Mouse (Mus musculus) cerebellum, postnatal 25 days (tissue): ENCODE measurements around the gene Tpsb2.

Experiments used
- DNase-seq, 2 experiments: peaks; one replicate each; pipeline ENCODE4 v3.0.0; 2021; ENCODE audit warnings: mixed read lengths in 2 of 2

The Tpsb2 gene

DNA sequence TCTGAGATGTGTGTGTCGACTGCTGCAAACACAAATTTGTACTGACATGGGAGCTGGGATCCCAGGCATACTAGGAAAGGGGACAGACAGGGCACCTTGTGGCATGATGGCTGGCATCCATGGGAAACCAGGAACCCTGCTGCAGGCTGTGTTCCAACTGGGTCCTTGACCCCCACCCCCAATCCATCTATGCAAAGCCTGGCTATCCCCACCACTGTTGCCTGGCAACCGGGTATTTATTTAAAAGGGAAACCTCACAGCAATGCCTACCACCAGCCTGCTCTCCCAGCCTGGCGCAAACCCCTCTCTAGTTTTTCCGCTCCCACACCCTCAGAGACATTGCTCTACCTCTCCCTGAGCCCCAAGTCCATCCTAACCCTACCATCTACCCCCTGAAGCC lies 41.2 kb downstream of the Tpsb2 start:
- no peak for DNase-seq

DNA sequence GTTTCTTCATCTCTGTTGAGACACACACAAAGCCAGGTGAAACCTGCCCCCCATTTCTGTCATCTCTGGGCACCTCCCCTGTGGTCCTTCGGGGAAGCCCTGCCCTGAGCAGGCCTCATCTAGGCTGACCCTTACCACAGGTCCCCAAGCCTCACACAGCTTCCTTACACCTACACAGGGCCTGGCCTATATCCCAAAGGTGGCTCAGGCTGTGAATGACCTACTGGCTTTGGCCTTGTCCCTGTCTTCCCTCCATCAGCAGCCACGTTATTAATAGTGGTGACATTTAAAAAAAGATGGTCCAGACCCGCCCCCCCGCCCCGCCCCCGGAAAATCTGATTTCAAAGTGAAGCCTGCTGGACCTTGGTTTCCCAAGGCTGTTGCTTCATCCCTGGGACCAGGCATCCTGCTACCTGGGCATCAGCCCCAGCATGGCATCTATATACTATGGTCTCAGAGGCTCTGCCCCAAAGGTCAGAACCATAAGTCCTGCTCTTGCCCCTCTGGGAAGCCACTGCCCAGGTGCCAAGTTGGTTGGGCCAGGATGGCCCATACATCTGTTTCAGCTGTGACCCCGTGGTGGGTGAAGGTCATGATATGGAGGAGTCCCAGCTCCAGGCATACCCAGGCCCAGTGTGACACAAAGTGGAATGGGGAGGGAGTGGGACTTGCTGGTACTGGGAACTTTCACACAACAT lies 42.3 kb downstream of the Tpsb2 start:
- no peak for DNase-seq

DNA sequence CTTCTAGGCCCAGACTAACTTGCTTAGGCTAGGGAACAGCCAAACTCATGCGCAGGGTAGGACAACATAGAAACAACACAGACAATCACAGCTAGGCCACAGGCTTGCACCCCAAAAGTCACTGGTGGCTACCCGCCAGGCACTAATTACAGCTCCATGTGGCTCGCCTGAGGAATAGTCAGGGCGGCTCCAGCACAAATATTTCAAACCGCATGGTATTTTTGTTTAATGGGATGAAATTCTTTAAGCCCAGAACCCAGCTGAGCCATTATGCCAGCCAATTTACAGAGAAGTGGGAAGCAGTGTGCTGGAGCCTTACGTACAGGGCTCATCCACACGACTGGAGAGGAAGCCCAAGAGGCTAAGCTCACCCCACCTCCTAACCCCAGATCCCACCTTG lies 43.5 kb downstream of the Tpsb2 start:
- no peak for DNase-seq

DNA sequence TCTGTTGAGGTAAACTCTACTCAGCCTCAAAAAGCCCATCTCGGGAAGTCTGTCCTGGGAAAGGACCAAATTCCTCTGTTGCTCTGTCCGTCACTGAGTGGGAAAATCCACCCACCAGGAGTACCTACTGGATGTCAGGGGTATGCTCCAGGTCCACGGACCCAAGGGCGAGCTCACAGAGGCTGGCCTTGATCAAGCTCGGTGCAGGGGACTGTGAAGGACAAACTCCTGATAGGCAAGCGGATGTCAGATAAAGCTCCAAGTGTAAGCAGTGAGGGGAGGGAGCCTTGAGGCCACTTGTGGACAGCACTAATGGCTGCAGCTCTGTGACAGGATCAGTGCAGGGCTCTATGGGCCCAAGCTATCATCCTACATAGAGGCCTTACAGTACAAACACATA lies 44.1 kb downstream of the Tpsb2 start:
- no peak for DNase-seq

DNA sequence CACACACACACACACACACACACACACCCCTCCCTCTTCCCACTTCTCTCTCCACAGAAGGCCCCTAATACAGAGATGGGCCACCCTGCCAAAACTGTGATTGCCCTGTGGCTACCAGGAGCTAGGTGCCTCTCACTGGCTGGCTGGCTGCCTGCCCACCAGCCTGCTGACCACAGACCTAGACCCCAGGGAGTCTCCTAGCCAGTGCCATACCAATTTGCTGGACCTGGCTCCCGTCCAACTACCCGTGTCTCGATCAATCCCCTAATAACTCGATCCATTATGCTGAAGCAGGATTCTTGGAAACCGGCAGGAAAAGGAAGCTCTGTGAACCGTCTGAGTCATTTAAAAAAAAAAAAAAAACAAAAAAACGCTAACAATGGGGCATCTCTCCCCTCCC lies 44.7 kb downstream of the Tpsb2 start:
- DNase-seq, result peak in 1 of 2 experiments; percentile 38

DNA sequence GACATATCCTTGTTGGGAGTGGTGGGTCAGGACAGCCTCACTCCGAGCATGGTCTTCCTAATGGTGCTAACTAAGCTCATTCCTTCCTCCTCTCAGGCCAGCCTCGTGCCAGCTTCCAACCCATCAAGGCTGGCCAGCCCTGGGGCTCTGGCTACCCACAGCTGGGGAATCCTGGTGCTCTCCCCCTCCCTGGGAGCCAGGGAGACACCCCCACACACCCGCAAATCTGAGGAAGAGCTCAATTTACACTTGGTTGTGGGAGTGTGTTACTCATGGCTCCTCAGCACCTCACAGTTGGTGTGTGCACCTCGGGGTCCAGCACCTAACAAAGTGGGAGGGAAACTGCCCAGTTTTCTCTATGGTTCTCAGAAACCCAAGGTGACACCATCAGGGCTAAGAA lies 45.1 kb downstream of the Tpsb2 start:
- no peak for DNase-seq

DNA sequence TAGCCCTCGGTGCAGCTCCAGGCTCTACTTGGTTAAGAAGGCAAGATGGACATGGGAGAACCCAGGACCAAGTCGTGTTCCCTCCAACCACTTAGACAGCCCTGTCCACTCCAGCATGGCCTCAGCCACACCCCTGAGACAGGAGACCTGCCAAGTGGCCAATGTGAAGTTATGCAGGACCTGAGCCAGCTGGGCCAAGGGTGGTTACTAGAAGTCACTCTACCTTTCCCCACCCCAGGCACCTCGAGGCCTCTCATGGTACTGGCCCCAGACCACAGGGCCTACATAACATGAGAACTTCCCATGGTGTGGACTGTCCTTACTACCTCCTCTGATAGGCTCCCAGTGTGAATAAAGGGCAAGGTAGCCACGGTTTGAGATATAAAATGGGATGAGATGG lies 48.1 kb downstream of the Tpsb2 start:
- no peak for DNase-seq

DNA sequence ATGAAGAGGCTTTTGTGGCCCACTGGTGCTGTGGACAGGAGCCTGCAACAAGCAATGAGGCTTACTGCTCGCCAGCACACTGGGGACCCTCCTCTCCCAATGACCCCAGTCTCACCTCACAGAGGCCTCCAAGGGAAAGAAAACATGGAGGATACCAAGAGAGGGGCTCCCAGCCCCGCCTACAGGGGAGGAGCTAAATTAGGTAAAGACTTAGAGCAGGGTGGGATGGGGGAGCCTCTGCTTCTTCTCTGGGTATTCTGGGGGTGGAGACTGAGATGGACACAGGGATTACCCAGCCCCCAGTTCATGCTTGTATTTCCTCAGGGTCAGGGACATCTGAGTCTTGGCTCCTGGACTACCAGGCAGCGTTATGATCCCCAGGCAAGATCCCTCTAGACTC lies 48.8 kb downstream of the Tpsb2 start:
- DNase-seq, result no peak

DNA sequence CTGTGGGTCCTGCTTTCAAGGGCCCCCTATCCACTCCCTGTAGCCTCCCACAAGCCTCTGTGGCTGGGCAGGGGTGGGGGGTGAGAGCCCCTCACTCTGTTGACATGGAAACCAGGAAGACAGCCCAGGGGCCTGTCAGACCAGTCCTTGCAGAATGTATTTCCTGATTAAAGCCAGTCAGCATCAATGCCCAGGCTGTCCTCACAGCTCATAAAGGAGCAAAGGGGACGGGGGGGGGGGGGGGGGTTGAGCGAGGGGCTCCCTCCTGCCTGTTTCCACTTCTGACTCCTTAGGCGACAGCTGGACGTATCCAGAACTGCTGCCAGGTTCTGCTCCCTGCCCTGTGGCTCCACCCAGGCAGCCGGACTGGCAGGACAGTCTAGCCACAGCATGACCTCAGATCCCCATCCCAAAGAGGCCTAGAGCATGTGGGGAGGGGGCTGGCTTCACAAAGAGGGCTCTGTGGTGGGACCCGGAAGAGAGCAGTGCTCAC lies 49.4 kb downstream of the Tpsb2 start:
- DNase-seq, result no peak

DNA sequence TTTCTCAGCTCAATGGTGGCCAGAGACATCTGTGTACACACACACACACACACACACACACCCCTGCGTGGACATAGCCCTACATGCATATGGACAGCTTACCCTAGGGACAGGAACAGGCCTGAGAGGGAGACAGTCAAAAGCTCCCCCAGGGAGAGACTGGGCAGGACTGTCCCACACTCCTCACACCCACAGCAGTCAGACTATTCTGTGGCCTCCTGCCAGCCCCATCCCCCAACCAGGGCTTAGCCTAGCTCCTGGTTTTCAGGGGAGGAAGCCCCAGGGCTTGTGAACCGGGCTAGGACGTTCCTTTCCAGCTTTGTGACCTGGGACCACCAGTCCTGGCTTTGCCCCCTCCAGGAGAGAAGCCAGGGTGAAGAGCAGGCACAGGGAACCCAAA lies 50.1 kb downstream of the Tpsb2 start:
- DNase-seq, result no peak

DNA sequence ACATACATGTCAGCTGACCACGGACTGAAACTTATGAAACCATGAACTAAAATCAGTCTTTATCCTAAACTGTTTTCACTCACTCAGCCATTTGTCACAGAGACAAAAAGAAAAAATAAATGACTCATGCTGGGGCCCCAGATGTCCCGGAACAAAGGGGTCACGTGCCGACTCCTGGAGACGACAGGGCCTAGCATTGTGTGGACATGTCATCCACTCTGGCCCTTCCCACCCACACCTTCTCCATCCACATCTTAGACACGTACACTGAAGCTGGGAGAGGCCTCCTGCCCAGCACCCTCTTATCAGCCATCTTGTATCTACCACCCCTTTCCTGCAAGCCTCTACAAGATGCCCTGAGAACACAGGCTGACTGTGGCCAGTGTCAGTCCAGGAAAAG lies 51.9 kb downstream of the Tpsb2 start:
- DNase-seq, result no peak
